Mouse (Mus musculus) heart, postnatal 25 days (tissue): ENCODE measurements around the gene Pard6a. TPM values are rescaled to one million over a fixed set of nuclear protein-coding genes. Genes with fewer than 3 reads are reported as not detected.

ENCODE experiments used
- DNase-seq: peaks from one replicate; pipeline ENCODE4 v3.0.0; 2022; ENCODE audit warnings: low spot score
- intact Hi-C: fragments of 180-260 bp; cut with DNase I; formaldehyde crosslinking; loops from one replicate; pipeline ENCODE4 v1.15.1; 2025
- total RNA-seq, 2 experiments: library from RNA; stranded (reverse); gene quantifications; 2 replicates each; pipeline ENCODE4 v1.2.3; 2021

Pard6a gene
- total RNA-seq, 2 experiments from 2014 or later: 8.4 to 9.1 TPM

DNA sequence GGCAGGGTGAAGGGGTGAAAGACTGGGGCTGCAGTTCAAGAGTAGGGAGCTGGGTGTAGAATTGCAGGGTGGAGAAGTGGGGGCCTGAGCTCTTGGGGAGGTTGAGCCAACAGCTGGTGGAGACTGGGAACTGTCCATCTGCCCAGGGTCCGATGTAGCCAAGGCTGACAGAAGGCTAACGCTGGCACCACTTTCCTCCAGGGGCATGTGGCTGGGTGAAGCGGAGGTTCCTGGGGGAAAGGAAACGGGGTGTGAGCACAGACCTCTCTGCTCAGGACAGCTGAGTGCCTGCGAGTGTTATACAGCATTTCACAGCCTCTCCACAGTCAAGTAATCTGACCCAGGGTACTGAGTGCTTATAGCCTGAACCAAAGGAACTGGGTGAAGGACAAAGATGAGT, 2.2 kb upstream of the Pard6a start:
- intact Hi-C loops: no loop called here
- DNase-seq: no peak

DNA sequence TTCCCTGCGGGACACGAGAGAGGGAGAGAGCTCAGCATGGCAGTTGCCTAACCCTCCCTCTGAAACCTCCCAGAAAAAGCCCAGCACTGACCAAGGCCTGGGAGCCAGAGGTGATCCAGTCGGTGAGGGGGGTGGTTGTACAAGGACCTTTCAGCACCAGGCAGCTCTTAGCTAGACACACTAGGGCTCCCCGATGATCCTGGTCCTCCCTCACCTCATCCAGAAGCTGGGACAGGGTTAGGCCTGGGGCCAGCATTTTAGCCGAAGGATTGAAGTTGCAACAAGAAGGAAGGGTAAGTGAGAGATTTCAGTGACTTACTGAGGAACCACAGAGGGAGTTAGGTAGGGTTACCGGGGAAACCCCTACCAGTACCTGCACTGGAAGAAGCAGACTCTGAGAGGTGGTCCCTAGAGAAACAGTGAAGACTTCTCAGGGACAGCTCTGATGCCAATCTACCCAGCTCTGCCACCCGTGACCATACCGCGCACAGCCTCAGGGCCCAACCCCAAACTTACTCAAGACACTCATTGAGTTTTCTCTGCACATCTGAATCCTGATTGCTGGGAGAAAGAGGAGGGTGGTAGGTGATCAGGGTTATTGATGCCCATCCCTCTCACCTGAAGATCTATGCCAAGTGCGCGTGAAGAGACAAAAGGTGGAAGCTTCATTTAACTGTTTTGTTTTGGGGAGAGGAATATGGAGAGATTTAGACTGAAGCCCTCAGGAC, 1.3 kb upstream of the Pard6a start:
- no peak for DNase-seq
- intact Hi-C loops: no loop called here

DNA sequence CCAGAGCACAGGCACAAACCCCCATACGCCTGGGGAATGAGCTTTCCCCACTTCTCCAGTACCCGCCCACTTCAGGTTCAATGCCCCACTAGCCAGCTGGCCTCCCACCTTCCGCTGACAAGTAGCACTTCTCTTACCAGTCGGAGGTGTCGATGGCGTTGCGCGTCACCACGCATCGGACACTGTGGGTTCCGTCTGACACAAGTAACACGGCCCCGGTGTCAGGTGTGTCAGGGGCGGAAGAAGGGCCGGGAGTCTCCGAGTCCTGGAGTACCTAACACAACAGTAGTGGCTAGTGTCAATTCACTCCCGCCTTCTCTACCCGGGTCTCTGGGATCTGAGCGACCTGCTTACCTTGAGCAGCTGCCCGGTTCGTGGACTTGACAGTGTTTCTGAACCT, 382 bp upstream of the Pard6a start:
- intact Hi-C loops: no loop called here
- DNase-seq: no peak

DNA sequence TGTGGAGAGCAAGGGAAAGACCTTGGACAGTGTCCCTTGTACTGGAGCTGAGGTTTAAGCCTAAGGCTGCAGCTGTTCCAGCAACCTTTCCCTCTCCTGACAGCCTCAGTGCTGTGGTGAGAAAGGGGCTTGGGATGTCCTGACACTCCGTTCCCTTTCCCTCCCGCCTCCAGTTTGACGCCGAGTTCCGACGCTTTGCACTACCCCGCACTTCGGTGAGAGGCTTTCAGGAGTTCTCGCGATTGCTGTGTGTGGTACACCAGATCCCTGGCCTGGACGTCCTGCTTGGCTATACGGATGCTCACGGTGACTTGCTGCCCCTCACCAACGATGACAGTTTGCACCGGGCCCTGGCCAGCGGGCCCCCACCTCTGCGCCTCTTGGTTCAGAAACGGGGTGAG, 1.1 kb downstream of the Pard6a start:
- DNase-seq: no peak
- intact Hi-C loops: no loop called here

DNA sequence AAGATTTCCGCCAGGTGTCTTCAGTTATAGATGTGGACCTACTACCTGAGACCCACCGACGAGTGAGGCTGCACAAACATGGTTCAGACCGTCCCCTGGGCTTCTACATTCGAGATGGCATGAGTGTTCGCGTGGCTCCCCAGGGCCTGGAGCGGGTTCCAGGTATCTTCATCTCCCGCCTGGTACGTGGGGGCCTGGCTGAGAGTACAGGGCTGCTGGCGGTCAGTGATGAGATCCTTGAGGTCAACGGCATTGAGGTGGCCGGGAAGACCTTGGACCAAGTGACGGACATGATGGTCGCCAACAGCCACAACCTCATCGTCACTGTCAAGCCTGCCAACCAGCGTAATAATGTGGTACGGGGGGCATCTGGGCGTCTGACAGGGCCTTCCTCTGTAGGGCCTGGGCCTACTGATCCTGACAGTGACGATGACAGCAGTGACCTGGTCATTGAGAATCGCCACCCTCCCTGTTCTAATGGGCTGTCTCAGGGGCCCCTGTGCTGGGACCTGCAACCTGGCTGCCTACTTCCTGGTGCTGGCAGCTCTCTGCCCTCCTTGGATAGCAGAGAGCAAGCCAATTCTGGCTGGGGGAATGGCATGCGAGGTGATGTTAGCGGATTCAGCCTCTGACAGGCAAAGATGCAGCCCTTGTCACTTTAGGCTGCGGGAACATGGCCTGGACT, 1.9 kb downstream of the Pard6a start:
- DNase-seq: no peak
- intact Hi-C loops: no loop called here

DNA sequence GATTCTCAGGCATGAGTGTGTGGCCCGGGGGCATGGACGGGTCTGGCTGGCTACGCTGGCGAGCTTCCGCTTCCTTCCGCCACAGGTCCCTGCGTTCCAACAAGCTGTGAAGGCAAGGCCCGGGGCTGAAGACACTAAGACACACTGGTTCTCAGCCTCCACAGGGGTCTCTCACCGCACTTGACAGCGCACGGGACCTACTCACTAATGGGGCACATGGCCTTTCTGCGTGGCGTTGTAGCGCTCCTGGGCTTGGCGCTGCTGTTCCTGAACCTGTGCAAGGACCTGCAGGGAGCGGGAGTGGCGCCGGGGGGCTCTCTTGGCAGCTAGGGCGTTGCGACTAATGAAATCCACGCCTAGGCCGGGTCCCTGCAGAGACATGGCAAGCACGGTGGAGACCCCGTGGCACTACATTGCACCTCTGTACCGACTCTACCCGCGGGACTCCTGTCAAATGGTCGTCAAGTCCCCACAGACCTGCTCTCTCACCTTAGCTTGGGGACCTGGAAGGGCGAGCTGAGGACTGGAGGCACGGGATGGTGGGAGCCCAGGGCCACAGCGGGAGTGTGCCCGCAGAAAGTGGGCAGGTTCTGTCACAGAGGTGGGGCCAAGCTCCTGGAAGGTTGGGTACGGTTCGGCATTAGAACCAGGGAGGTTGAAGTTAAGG, 3.3 kb downstream of the Pard6a start:
- intact Hi-C loops: no loop called here
- no peak for DNase-seq

DNA sequence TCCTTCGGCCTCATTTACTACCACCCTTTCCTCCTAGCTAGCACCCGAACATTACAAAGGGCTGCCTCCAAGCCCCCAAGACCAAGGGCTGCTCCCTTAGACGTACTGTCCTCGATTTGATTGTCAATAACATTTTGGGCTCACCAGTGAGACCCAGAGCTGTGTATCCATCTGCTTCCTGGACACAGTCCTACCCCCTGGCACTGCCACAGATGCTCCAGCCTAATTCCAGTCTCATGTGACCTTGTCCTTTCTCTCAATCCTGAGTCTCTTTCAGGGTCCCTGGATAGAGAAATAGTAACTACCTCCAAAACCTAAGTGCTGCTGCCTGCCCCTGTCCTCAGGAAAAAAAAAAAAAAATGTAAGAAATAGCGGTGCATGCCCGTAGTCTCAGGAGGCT, 4.0 kb downstream of the Pard6a start:
- intact Hi-C loops: no loop called here
- DNase-seq: no peak

DNA sequence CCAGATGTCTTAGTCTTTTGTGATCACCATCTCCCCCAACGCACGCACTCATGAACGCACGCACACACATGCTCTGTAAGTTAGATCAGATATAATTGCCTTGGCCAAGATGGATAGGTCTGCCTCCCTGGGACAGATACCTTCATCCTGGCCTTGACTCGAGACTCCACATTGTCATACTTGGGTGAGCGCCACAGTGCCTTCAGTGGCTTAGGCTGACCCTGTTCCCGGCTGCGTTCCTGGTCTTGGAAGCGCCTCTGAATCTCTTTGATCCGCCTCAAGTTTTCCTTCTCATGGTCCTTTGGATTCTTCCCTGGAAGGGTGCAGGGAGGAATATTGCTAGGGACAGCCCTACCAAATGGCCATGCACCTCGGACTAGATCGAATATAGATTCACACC, 5.5 kb downstream of the Pard6a start:
- DNase-seq: no peak
- intact Hi-C loops: no loop called here

DNA sequence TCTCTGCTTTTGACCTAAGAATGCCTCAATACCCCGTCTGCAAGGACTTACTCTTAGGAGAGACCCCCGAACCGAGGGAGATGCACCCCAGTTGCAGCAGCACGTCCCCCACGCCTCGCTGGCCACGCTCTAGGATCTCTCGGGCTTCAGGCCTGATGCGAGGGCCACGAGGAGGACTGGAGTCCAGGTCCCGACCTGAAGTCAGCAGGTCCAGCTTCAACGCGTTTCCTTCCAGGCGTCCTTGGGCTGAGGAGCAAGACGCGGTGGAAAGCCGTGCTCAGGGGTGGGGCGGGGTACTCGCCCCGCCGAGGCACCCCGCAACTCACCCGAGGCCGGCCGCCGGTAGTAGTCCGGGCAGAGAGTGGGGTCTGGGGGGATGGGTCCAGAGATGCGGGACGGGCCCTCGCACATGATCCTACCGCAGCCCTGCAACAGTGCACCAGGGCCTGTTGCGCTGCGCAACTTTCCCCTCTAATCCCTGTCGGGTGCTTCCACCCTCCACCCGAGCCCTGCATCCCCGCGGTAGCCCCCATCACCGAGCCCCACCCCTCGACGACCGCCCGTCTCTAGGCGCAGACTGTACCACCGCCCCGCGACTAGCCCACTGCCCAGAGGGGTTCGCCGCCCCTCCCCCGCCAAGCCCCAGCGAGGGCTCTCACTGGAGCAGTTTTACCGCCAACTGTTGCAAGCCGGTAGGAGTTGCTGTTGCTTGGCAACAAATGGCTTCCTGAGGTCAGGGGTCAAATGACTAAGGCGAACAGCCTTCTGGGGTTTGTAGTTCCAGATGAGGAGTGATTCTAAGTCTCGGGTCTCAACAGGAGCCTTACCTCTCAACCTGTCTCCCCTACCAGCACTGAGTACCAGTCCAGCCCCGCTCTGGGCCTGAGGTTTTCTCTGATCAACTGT, 6.8 kb downstream of the Pard6a start, which contains the start of the genes 4933405L10Rik and Enkd1:
Gene 4933405L10Rik, plus strand, starts transcription at position 158 of the 906 bp plus-strand sequence.
Gene Enkd1, minus strand, starts transcription at position 713 of the 906 bp plus-strand sequence.
- DNase-seq: peak; percentile 60
- intact Hi-C loops: no loop called here

DNA sequence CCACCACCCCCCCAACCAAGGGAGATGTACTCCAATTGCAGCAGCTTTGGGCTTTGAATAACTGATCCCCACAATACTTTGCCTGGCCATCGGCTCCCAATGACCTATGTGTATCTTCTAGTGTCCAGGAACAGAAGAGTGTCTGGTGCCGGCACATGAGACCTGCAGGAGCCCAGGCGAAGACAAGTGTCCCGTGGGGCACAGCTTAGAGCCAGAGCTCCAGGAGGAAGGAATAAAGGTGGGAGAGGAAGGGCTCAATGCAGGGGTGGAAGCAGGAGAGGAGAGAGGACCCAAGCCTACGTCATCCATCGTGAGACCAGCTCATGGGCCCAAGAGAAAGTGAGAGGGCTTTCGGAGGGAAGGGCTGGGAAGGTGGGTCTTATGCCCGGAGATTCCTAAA, 7.7 kb downstream of the Pard6a start:
- DNase-seq: no peak
- intact Hi-C loops: no loop called here

DNA sequence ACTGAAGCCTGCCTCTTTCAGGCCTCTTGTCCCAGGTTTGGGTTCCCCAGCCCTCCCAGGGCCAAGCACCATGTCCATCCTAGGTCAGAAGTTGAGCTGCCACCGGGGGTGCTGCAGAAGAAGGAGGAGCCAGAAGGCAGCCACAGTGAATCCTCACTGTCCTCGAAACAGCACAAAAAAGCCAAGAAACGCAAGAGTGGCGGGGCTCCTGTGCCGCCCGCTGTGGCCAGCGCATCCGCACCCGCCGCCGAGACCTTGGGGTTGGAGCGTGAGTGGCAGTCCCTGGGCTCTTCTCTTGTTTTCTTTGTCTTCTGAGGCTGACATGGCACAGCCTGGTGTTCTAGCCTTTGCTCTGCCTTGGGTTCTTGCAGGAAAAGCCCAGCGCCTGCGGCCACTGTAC, 8.4 kb downstream of the Pard6a start:
- intact Hi-C loops: no loop called here
- no peak for DNase-seq

DNA sequence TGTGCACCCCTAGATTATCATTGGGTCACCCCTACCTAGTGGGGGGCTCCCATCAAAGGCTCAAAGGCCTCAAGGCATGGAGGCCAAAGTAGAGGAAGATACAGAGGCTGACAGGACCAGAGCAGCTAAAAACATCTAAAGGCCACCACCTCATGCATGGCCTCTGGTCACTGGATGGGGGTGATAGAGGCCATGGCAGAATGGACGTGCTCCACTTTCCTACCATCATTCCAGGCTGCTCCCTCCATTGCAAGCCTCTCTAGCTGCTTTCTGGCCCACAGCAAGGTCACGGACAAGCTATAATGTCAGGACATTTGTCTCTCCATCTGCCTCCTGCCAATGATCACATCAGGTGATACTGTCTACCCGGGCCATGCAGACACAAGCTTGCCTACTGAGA, 11.3 kb downstream of the Pard6a start:
- intact Hi-C loops: loop anchor here (5.0 kb wide), 3 partner anchors 45 to 310 kb away; partner anchors contain the start of genes Gfod2, Ranbp10 and Tsnaxip1
- no peak for DNase-seq

DNA sequence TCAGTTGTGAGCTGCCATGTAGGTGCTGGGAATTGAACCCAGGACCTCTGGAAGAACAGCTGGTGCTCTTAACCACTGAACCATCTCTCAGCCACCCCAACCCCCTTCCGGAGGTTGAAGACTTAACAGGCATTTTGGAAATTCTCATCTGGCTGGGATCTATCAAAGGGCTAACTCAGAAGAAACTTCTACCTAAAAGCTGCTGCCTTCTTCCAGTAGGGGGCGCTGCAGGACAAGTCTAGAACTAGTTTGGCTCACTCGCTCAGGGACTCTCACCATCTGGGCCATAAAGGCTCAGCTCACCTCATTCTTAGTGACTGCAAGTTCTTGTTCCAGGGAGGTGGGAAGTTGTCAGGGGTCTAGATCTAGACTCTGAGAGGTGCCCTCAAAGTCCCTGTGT, 13.2 kb downstream of the Pard6a start:
- intact Hi-C loops: loop anchor here (1.0 to 5.0 kb wide), 5 partner anchors 43 to 308 kb away; partner anchors contain the start of genes Gfod2, Ranbp10 and Tsnaxip1
- peak; percentile 62 for DNase-seq

DNA sequence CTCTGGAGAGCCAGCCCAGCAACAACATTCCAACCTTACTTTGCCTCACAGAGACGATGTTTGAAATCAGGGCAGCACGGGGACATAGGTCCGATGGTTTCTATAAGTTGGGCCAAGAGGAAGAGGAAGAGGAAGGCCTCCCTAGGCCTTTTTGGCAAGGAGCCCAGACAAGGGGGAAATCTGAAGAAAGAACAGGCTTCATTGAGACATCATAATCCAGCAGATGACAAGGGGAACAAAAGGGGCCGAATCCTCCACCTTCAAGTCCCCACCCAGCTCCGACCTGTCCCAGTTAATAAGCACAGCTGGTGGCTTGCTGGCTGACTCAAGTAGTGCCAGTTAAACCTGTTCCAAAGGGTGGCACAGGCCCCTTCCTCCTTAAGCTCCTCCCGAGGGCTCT, 14.1 kb downstream of the Pard6a start:
- intact Hi-C loops: no loop called here
- no peak for DNase-seq

DNA sequence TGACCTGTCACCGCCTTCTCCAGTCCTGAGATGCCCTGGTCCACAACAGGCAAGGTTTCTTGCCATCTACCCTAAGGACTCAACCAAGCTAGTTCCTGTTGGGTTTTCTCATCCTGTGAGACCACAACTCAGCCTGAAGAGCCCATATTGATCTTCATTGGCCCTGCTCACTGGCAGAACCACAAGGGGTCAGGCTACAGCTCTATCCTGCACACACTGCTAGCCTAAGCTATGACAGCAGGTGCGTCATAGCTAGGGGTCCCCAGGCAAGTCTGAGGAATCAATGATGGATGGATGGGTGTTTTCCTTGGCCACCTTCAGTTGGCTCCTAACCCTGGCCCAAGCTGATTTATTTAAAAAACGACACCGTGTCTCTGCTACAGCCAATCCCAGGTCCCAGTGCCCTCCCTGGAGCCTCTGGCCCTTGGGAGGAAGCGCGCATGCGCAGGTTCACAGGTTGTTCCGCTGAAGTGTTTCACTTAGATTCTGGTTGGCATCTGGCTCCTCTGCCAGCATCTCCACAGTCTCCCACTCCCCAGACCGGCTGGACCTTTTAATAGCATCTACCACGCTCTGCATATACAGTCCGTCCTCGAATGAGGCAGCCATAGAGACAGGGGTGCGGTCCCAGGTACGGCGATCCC, 15.5 kb downstream of the Pard6a start:
- intact Hi-C loops: no loop called here
- no peak for DNase-seq

DNA sequence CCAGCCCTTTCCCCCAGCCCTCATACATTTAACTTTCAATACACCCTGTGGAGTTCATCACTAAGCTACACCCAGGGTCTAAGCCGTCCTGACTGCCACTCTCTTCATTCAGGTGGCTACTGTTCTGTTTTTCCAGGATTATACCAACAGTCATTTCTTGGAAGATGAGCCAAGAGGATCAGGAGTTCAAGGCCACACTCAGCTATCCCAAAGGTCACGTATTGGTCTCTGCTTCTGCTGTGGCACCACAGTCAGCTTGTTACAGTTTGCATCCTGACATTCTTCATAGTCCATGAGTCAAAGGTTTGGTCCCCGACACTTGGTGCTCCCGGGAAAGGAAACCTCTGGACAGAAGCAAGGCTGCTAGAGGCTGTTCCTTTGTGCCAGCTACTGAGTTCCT, 18.7 kb downstream of the Pard6a start:
- intact Hi-C loops: no loop called here
- no peak for DNase-seq

DNA sequence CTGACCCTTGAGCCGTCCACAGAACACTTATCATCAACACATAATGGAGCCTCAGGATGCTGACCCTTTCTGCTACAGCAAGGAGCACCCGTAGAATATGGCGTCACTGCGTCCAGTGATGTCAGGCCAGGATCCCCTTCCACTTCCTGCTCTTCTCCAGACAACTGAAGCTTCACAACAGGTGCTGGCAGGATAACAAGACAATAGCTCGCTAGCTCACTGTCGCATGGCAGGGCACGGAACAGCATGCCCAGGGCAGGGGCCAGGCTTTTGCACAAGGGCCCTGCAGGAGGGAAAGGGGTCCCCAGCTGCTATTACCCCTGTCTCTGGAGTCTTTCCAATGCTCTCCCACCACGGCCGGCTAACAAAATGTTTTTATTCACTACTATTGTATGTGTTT, 21.9 kb downstream of the Pard6a start:
- intact Hi-C loops: no loop called here

DNA sequence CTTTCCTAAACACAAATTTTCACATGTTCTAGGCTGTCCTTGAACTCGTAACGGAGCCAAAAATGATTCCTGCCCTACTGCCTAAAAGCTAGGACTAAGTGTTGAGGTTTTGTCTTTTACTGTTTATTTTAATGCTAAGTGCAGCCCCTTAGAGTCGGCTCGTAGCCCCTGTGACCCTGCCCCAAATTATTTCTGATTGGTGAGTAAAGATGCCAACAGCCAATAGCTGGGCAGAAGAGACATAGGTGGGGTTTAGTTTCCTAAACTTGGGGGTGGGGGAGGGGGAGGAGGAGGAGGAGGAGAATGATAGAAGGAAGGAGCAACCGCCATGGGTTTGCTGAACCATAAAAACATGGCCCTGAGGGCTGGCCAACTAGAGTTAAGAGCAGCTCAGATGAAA, 24.8 kb downstream of the Pard6a start:
- no peak for DNase-seq
- intact Hi-C loops: loop anchor here (5.0 kb wide), 1 partner anchor 47 kb away; no protein-coding TSS in a partner anchor

More for the DNA sequence above, 21.9 kb downstream of the Pard6a start:
- DNase-seq: no peak

DNA sequence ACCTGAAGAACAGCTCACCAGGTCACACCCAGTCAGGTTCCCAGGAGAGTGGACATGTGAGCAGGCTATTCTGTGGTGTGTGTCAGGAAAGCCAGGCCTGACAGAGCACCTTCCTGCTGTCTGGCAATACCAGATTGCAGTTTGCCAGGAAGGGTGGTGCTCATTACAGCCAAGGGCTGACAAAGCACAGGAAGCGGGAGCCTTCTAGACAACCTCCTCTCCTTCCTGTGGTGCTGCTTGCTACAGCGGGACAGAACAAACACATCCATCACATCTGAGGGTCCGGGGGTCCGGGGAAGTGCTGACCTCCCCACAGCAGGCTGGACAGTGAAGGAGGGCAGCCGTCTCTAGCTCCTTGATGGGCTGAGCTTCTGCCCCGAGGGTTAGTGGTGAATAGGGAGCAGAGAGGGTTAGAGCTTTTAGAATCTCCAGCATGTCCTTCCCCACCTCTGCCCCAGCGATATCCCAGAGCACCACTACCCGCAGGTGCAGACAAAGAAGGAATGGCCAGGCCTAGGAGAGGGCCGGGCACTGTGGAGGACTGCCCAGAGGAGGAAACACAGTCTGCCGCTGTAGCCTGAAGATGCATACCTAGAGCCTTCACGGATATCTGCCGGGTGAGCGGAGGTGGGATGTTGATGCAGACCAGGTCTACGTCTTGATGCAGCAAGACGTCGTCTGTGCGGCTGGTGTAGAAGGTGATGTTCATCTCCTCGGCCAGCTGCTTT, 26.6 kb downstream of the Pard6a start:
- DNase-seq: peak; percentile 65
- intact Hi-C loops: loop anchor here (5.0 kb wide), 1 partner anchor 45 kb away; no protein-coding TSS in a partner anchor
